ENCODE assay signal across 8 mouse cellular contexts in the genomic region with DNA sequence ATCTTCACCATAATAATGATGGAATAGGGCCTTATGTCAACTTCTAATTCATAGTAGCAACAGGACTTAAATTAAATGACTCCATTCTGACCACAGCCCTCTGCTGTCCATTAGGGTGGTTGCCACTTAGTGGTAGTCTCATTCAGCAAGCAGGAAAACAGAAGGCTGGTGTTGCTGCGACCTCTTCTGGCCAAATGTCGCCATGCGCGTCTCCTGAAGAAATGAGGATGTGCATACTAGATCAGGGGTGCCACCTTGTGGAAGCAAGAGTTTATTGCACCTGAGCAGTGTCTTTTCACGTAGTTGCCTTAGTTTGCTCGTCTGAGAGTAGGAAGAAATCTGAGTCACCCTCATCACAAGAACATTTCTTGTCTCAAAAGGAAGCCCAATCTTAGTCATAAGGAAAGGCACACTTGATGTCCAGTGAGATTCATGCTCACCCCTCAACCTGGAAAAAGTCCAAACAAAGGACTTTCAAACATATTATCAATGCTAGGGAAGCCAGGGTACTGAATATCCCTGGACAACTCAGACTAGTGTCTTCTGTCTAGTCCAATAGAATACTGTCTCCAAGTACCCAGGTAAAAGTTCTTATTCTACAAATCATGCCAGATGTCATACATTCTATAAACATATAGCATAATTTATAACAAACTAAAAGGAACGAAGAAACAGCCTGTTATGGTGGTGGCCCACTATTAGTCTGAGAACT.
DNase-seq lines count a peak whose midpoint lies in the region; ATAC-seq lines count a peak whose summit lies in the region.

No protein-coding gene starts in this region.

- no peak overlapping the region for H3K27ac ChIP-seq in hindbrain, embryonic 13.5 days

- H3K9me3 ChIP-seq in hindbrain, embryonic 13.5 days: no peaks in the 10 kb centered on the region

- no peak overlapping the region for H3K9ac ChIP-seq in hindbrain, embryonic 13.5 days

- H3K4me1 ChIP-seq in hindbrain, embryonic 13.5 days (replicated peaks): no peaks in the 10 kb centered on the region

- no peaks in the 10 kb centered on the region for H3K27me3 ChIP-seq in hindbrain, embryonic 13.5 days

- 15% methylated on average over 7 of the region's 7 CpGs for WGBS in hindbrain, embryonic 13.5 days

- ATAC-seq in hindbrain, embryonic 13.5 days (ENCODE audit: low FRiP score): peak; percentile 88

- H3K36me3 ChIP-seq in hindbrain, embryonic 13.5 days: no peaks in the 10 kb centered on the region

- H3K4me2 ChIP-seq in hindbrain, embryonic 13.5 days: no peak overlapping the region

- no peak overlapping the region for H3K4me3 ChIP-seq in hindbrain, embryonic 13.5 days

- DNase-seq in NIH3T3 (ENCODE audit: low read depth): peak; percentile 96
- DNase-seq in cerebellum, postnatal 10 days: peak; percentile 96 to 97
- peak; percentile 93 to 95 for DNase-seq in frontal cortex, postnatal 25 days (ENCODE audit: low spot score in 2 of 2)
- DNase-seq in layer of hippocampus, postnatal 14 days (ENCODE audit: low spot score in 2 of 2): peak; percentile 95
- DNase-seq in lung, postnatal 14 days: peak; percentile 92
- peak; percentile 93 for DNase-seq in retina, postnatal 1 day
- peak; percentile 93 for DNase-seq in thymus, postnatal 4 days
